Comparison of ENCODE assay signal across 17 mouse cellular contexts in genomic region chr11:86742605-86743004, GRCm38 (mm10). TPM values are rescaled to one million over a fixed set of nuclear protein-coding genes. Genes with fewer than 3 reads are reported as not detected.
A peak's percentile ranks its signal among the peaks of the same experiment; 100 is the strongest.
DNase-seq lines count a peak whose midpoint lies in the region; ATAC-seq and TF ChIP-seq lines count a peak whose summit lies in the region.
"Had no signal": no experiment of that assay in that cellular context is flagged by ENCODE, and none has a peak within 500 bp of the region (broad histone marks: within the 10 kb centered on the region; RNA-seq: fewer than 3 reads in every experiment).

No protein-coding gene starts in this region.

- peak overlapping the region; percentile 52 for H3K27ac ChIP-seq in heart, embryonic 15.5 days
- peak overlapping the region; percentile 80 for H3K27ac ChIP-seq in MEL (ENCODE audit: control insufficient read depth, low read depth, low read length)
- peak overlapping the region; percentile 15; the same call in 1 of the 2 replicates for H3K27ac ChIP-seq in macrophage
- H3K27ac ChIP-seq in lung, postnatal 0 days (ENCODE audit: low read length) = no peak overlapping the region
- H3K27ac ChIP-seq: hindbrain, embryonic 15.5 days; left cerebral cortex, adult 2 months; limb, embryonic 15.5 days; midbrain, embryonic 12.5 days; neural tube, embryonic 12.5 days had no signal

- no peak for TF ChIP-seq RAD21 in MEL (IDR thresholded peaks at IDR 0.05; ENCODE audit: low read depth, low read length)

- H3K79me2 ChIP-seq in MEL (ENCODE audit: control insufficient read depth, insufficient read depth, low read length, poor library complexity) = peaks cover 70% of the 10 kb centered on the region
- peaks cover 100% of the 10 kb centered on the region for H3K79me2 ChIP-seq in macrophage (ENCODE audit: inconsistent target)

- no peak overlapping the region for H3K9ac ChIP-seq in heart, embryonic 15.5 days
- H3K9ac ChIP-seq in MEL (ENCODE audit: control insufficient read depth, low read depth, low read length, poor library complexity, severe bottlenecking) = peak overlapping the region; percentile 43; the same call in 1 of the 2 replicates
- H3K9ac ChIP-seq in lung, postnatal 0 days (replicated peaks; ENCODE audit: low read depth) = no peak overlapping the region
- H3K9ac ChIP-seq: hindbrain, embryonic 15.5 days; limb, embryonic 15.5 days; midbrain, embryonic 12.5 days; neural tube, embryonic 12.5 days had no signal

- intact Hi-C loops in heart, postnatal 36 days (cut with DNase I) = no loop called here

- no peak for TF ChIP-seq CTCF in MEL (IDR thresholded peaks at IDR 0.05 in 2 of 3, conservative IDR thresholded peaks at IDR 0.05 in 1 of 3; ENCODE audit: control insufficient read depth in 1 of 3, insufficient read depth in 1 of 3, low read depth in 2 of 3, low read length in 3 of 3, poor library complexity in 1 of 3, severe bottlenecking in 1 of 3)
- TF ChIP-seq CTCF in lung, postnatal 0 days (IDR thresholded peaks at IDR 0.05) = no peak

- no peak overlapping the region for H3K4me3 ChIP-seq in heart, embryonic 15.5 days
- H3K4me3 ChIP-seq in MEL (ENCODE audit: control insufficient read depth in 1 of 2, insufficient read depth in 1 of 2, low read depth in 2 of 2, low read length in 2 of 2) = no peak overlapping the region; a peak in 1 of 4 replicates
- no peak overlapping the region for H3K4me3 ChIP-seq in macrophage (ENCODE audit: inconsistent target)
- no peak overlapping the region for H3K4me3 ChIP-seq in lung, postnatal 0 days (ENCODE audit: low read depth, low read length)
- H3K4me3 ChIP-seq: hindbrain, embryonic 15.5 days; left cerebral cortex, adult 2 months; limb, embryonic 15.5 days; midbrain, embryonic 12.5 days; neural tube, embryonic 12.5 days had no signal

- 16% methylated on average over 2 of the region's 2 CpGs for WGBS in heart, embryonic 15.5 days
- WGBS in macrophage (ENCODE audit: missing documents) = 72% methylated on average over 2 of the region's 2 CpGs
- 27% methylated on average over 2 of the region's 2 CpGs for WGBS in lung, postnatal 0 days

- DNase-seq in heart, postnatal 36 days = no peak
- peak; percentile 99 for DNase-seq in MEL (ENCODE audit: low read depth, low spot score)
- no peak for DNase-seq in kidney, postnatal 25 days
- DNase-seq in lung, postnatal 0 days (ENCODE audit: low spot score) = no peak
- DNase-seq: adrenal gland, postnatal 36 days; cerebellum, postnatal 10 days; kidney, postnatal 14 days; right cerebral cortex, adult 18-20 months had no signal

- peaks cover 43% of the 10 kb centered on the region for H3K4me1 ChIP-seq in heart, embryonic 15.5 days (replicated peaks)
- peaks cover 42 to 59% of the 10 kb centered on the region in 2 experiments for H3K4me1 ChIP-seq in MEL (ENCODE audit: control insufficient read depth in 1 of 2, insufficient read depth in 2 of 2, low read length in 2 of 2)
- peaks cover 10% of the 10 kb centered on the region for H3K4me1 ChIP-seq in lung, postnatal 0 days (ENCODE audit: insufficient read depth, low read depth, low read length)
- H3K4me1 ChIP-seq: midbrain, embryonic 12.5 days; neural tube, embryonic 12.5 days had no signal

- H3K9me3 ChIP-seq in heart, embryonic 15.5 days (replicated peaks) = no peaks in the 10 kb centered on the region
- H3K9me3 ChIP-seq in MEL (replicated peaks; ENCODE audit: insufficient read depth, low read length) = no peaks in the 10 kb centered on the region
- no peaks in the 10 kb centered on the region for H3K9me3 ChIP-seq in lung, postnatal 0 days (ENCODE audit: low read length)
- H3K9me3 ChIP-seq: hindbrain, embryonic 15.5 days; limb, embryonic 15.5 days; midbrain, embryonic 12.5 days; neural tube, embryonic 12.5 days had no signal

- H3K36me3 ChIP-seq in heart, embryonic 15.5 days = no peaks in the 10 kb centered on the region
- H3K36me3 ChIP-seq in MEL (ENCODE audit: control insufficient read depth in 1 of 2, insufficient read depth in 2 of 2, low read length in 2 of 2) (peaks cover 11 to 86% of the 10 kb centered on the region in 2 experiments), macrophage (ENCODE audit: inconsistent target) (0 out of 2 replicates have a peak, but pooled peaks cover under 1% of the 10 kb centered on the region)
- H3K36me3 ChIP-seq in lung, postnatal 0 days (ENCODE audit: insufficient read depth, low read length) = no peaks in the 10 kb centered on the region
- H3K36me3 ChIP-seq: hindbrain, embryonic 15.5 days; limb, embryonic 15.5 days; midbrain, embryonic 12.5 days; neural tube, embryonic 12.5 days had no signal

- peak; percentile 100 for TF ChIP-seq EP300 in MEL (IDR thresholded peaks at IDR 0.05; ENCODE audit: low read depth in 1 of 2, low read length in 2 of 2)
- no peak for TF ChIP-seq EP300 in lung, postnatal 0 days (IDR thresholded peaks at IDR 0.05)

- no peaks in the 10 kb centered on the region for H3K27me3 ChIP-seq in heart, embryonic 15.5 days
- H3K27me3 ChIP-seq in MEL (ENCODE audit: control insufficient read depth in 1 of 2, insufficient read depth in 2 of 2, low read length in 2 of 2) = no peaks in the 10 kb centered on the region
- H3K27me3 ChIP-seq in lung, postnatal 0 days (replicated peaks; ENCODE audit: insufficient read depth, low read length) = no peaks in the 10 kb centered on the region
- H3K27me3 ChIP-seq: CH12.LX; hindbrain, embryonic 15.5 days; limb, embryonic 15.5 days; midbrain, embryonic 12.5 days; neural tube, embryonic 12.5 days had no signal

- peak in 1 of 2 experiments; percentile 52; a peak in 2 of 4 replicates for TF ChIP-seq POLR2A in MEL (IDR thresholded peaks at IDR 0.05; ENCODE audit: control insufficient read depth in 1 of 2, insufficient read depth in 1 of 2, low read depth in 1 of 2, low read length in 2 of 2, poor library complexity in 1 of 2)

- ATAC-seq in heart, embryonic 15.5 days (replicated peaks; ENCODE audit: insufficient number of reproducible peaks, insufficient read depth, low FRiP score, low read depth) = no peak; the same call in 1 of the 2 replicates
- peak; percentile 93 for ATAC-seq in common myeloid progenitor, adult 5-6 weeks (replicated peaks; ENCODE audit: low read depth, poor library complexity, severe bottlenecking)
- no peak for ATAC-seq in lung, postnatal 0 days

- peak overlapping the region; percentile 22; the same call in 1 of the 2 replicates for H3K4me2 ChIP-seq in heart, embryonic 15.5 days
- H3K4me2 ChIP-seq in lung, postnatal 0 days (replicated peaks; ENCODE audit: low read depth, low read length) = no peak overlapping the region
- H3K4me2 ChIP-seq: hindbrain, embryonic 15.5 days; limb, embryonic 15.5 days; midbrain, embryonic 12.5 days; neural tube, embryonic 12.5 days had no signal

TF ChIP-seq in MEL, 35 proteins besides CTCF, POLR2A, EP300 and RAD21 (continues in another document):
- no peak for TF ChIP-seq ZKSCAN1 (IDR thresholded peaks at IDR 0.05; ENCODE audit: low read depth, low read length)
- TF ChIP-seq ZNF384 (IDR thresholded peaks at IDR 0.05; ENCODE audit: low read depth, low read length) = no peak; the same call in 1 of the 2 replicates
- TF ChIP-seq JUND (IDR thresholded peaks at IDR 0.05; ENCODE audit: low read depth, low read length) = peak; percentile 67
- TF ChIP-seq E2F4 (IDR thresholded peaks at IDR 0.05; ENCODE audit: borderline replicate concordance, low read depth, low read length) = no peak; the same call in 1 of the 2 replicates
- TF ChIP-seq SMC3 (IDR thresholded peaks at IDR 0.05; ENCODE audit: low read depth, low read length) = no peak
- TF ChIP-seq USF1 (IDR thresholded peaks at IDR 0.05; ENCODE audit: low read depth, low read length) = no peak

RNA-seq across cellular contexts. Expression of gene Cltc, which starts 14.8 kb away (rescaled TPM):
- 103 and 118 TPM in 2 replicates for polyA plus RNA-seq in heart, embryonic 15.5 days (2015; fragmentation: Nextera tagmentation; extraction: Ambion mirVana)
- 100 to 1,000 TPM; 139 to 149 TPM for total RNA-seq in heart, postnatal 36 days (2021)
- 205 and 269 TPM in 2 replicates for total RNA-seq in MEL (2012; rRNA removed)
- 100 to 1,000 TPM; 149 to 300 TPM for polyA plus RNA-seq in MEL (2012; ENCODE audit: insufficient read depth in 1 of 2, insufficient read length in 2 of 2, low read depth in 1 of 2, low replicate concordance in 2 of 2, missing spikeins in 1 of 2)
- total RNA-seq in common myeloid progenitor, adult 5-6 weeks (2017) = 169 and 175 TPM in 2 replicates
- 100 to 1,000 TPM; 168 to 617 (median 424) TPM for total RNA-seq in macrophage (2018; cell fraction: chromatin; rRNA removed)
- total RNA-seq in macrophage (2018; cell fraction: cytosol; rRNA removed) = 100 to 1,000 TPM; 257 to 670 (median 437) TPM
- total RNA-seq in macrophage (2018; cell fraction: nucleus; rRNA removed) = 100 to 1,000 TPM; 263 to 585 (median 427) TPM
- polyA plus RNA-seq in macrophage (2018) = 342 to 483 TPM (median 367 TPM) in 3 replicates
- polyA plus RNA-seq in lung, postnatal 0 days (2015; fragmentation: Nextera tagmentation; extraction: Ambion mirVana) = 63.7 and 67.7 TPM in 2 replicates

RNA-seq across cellular contexts. Expression of gene Ptrh2, which starts 58.8 kb away (rescaled TPM):
- polyA plus RNA-seq in heart, embryonic 15.5 days (2015; fragmentation: Nextera tagmentation; extraction: Ambion mirVana) = 16.1 and 18.1 TPM in 2 replicates
- total RNA-seq in heart, postnatal 36 days (2021) = 1 to 10 TPM; 6.2 to 7.3 TPM
- total RNA-seq in MEL (2012; rRNA removed) = 37.3 and 40.3 TPM in 2 replicates
- polyA plus RNA-seq in MEL (2012; ENCODE audit: insufficient read depth in 1 of 2, insufficient read length in 2 of 2, low read depth in 1 of 2, low replicate concordance in 2 of 2, missing spikeins in 1 of 2) (10 to 100 TPM in 1 of 2 experiments, not detected in 1; 30.0 TPM), macrophage (2018) (4.8 to 8.1 TPM (median 5.8 TPM) in 3 replicates)
- 29.6 and 34.2 TPM in 2 replicates for total RNA-seq in common myeloid progenitor, adult 5-6 weeks (2017)
- total RNA-seq in macrophage (2018; cell fraction: chromatin; rRNA removed) = 1 to 10 TPM in 22 of 26 experiments, under 1 TPM in 4; 0.43 to 8.2 (median 2.4) TPM
- total RNA-seq in macrophage (2018; cell fraction: cytosol; rRNA removed) = 1 to 10 TPM; 2.6 to 8.1 (median 6.1) TPM
- total RNA-seq in macrophage (2018; cell fraction: nucleus; rRNA removed) = 1 to 10 TPM in 25 of 26 experiments, under 1 TPM in 1; 0.96 to 9.8 (median 3.0) TPM
- polyA plus RNA-seq in lung, postnatal 0 days (2015; fragmentation: Nextera tagmentation; extraction: Ambion mirVana) = 11.7 and 12.2 TPM in 2 replicates

RNA-seq across cellular contexts. Expression of gene Vmp1, which starts 59.0 kb away (rescaled TPM):
- 74.3 and 82.1 TPM in 2 replicates for polyA plus RNA-seq in heart, embryonic 15.5 days (2015; fragmentation: Nextera tagmentation; extraction: Ambion mirVana)
- total RNA-seq in heart, postnatal 36 days (2021) = 10 to 100 TPM; 49.4 to 69.0 TPM
- 61.8 and 64.4 TPM in 2 replicates for total RNA-seq in MEL (2012; rRNA removed)
- polyA plus RNA-seq in MEL (2012; ENCODE audit: insufficient read depth in 1 of 2, insufficient read length in 2 of 2, low read depth in 1 of 2, low replicate concordance in 2 of 2, missing spikeins in 1 of 2) = 10 to 100 TPM in 1 of 2 experiments, not detected in 1; 94.9 TPM
- total RNA-seq in common myeloid progenitor, adult 5-6 weeks (2017) = 134 and 157 TPM in 2 replicates
- 1,000 to 10,000 TPM in 19 of 26 experiments, 100 to 1,000 TPM in 7; 453 to 1,709 (median 1,185) TPM for total RNA-seq in macrophage (2018; cell fraction: chromatin; rRNA removed)
- 100 to 1,000 TPM in 22 of 26 experiments, 10 to 100 TPM in 4; 78.5 to 270 (median 141) TPM for total RNA-seq in macrophage (2018; cell fraction: cytosol; rRNA removed)
- total RNA-seq in macrophage (2018; cell fraction: nucleus; rRNA removed) = 1,000 to 10,000 TPM in 24 of 26 experiments, 100 to 1,000 TPM in 2; 806 to 3,396 (median 2,155) TPM
- 100 to 184 TPM (median 127 TPM) in 3 replicates for polyA plus RNA-seq in macrophage (2018)
- 181 and 202 TPM in 2 replicates for polyA plus RNA-seq in lung, postnatal 0 days (2015; fragmentation: Nextera tagmentation; extraction: Ambion mirVana)
